Mouse (Mus musculus): ENCODE data around the gene Dntt. TPM values are rescaled to one million over a fixed set of nuclear protein-coding genes. Genes with fewer than 3 reads are reported as not detected.

Dntt gene
- polyA plus RNA-seq (2011; ENCODE audit: insufficient read depth, insufficient read length, low replicate concordance, missing spikeins), result 5.5 and 9.1 TPM in 2 replicates

GRCm38 (mm10) chr19:41029219-41029618 lies at the start of gene Dntt:
Dntt (plus strand) TSS chr19:41029275.
- 65% methylated on average over 6 of the region's 6 CpGs for WGBS
- Histone ChIP-seq H3K4me1 (ENCODE audit: control insufficient read depth, insufficient read depth, low read length) (no peaks in the 10 kb centered on the region), H3K27ac (ENCODE audit: control insufficient read depth, insufficient read depth, low read depth, low read length, poor library complexity) (no peak within 1 kb of the TSS), H3K4me3 (replicated peaks; ENCODE audit: control insufficient read depth, low read depth, low read length) (peak within 1 kb of the TSS; percentile 36)
- TF ChIP-seq POLR2A (IDR thresholded peaks at IDR 0.05; ENCODE audit: borderline replicate concordance, control insufficient read depth, low read depth, low read length) (no peak), CTCF (IDR thresholded peaks at IDR 0.05; ENCODE audit: control insufficient read depth, insufficient read depth, low read length) (no peak)

DNA sequence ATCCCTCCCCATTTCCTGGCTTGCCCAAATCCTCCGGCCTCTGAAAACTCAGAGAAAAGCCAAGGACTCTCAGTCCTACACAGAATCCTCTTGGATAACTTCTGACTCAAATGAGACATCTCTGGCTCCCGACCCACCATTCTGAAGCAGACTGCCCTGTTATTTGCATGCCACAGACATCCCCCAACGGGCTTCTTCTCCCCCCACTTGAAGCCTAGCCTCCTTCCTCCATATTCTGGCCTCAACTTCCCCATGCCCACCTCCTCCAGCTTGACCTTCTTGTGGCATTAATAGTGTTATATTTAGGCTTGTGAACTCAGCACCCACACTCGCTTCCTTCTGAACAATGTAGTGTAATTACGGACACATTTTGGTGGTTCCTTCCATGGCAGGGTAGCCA lies 48.4 kb upstream of the Dntt start:
- peaks cover 4% of the 10 kb centered on the region; the same call in 1 of the 2 replicates for H3K4me1 ChIP-seq (ENCODE audit: control insufficient read depth, insufficient read depth, low read length)
- WGBS, result 60% methylated on average over 5 of the region's 5 CpGs
- TF ChIP-seq POLR2A (IDR thresholded peaks at IDR 0.05; ENCODE audit: borderline replicate concordance, control insufficient read depth, low read depth, low read length), result no peak
- TF ChIP-seq CTCF (IDR thresholded peaks at IDR 0.05; ENCODE audit: control insufficient read depth, insufficient read depth, low read length), result no peak
- no peak overlapping the region for H3K27ac ChIP-seq (ENCODE audit: control insufficient read depth, insufficient read depth, low read depth, low read length, poor library complexity)
- H3K4me3 ChIP-seq (replicated peaks; ENCODE audit: control insufficient read depth, low read depth, low read length), result no peak overlapping the region

DNA sequence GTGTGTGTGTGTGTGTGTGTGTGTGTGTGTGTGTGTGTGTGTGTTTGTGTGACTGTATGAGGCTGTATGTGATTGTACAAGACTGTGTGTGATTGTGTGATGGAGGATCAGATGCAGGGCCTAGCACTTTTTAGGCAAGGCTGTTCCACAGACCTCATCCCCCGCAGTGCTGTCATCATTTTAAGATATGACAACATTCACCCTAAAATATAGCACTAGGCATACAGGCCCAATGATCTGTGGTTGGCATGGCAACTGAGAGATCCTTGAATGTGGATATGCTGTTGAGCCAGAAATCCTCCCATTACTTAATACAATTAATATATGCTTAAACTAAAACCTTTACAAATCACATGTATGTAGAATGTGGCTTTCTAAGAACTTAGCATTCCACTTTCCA lies 44.5 kb upstream of the Dntt start:
- Histone ChIP-seq H3K4me3 (replicated peaks; ENCODE audit: control insufficient read depth, low read depth, low read length) (no peak overlapping the region), H3K4me1 (ENCODE audit: control insufficient read depth, insufficient read depth, low read length) (no peaks in the 10 kb centered on the region), H3K27ac (ENCODE audit: control insufficient read depth, insufficient read depth, low read depth, low read length, poor library complexity) (no peak overlapping the region)
- TF ChIP-seq POLR2A (IDR thresholded peaks at IDR 0.05; ENCODE audit: borderline replicate concordance, control insufficient read depth, low read depth, low read length) (no peak), CTCF (IDR thresholded peaks at IDR 0.05; ENCODE audit: control insufficient read depth, insufficient read depth, low read length) (no peak)
- WGBS, result 86% methylated on average over 1 of the region's 1 CpGs

GRCm38 (mm10) chr19:40988856-40989255 lies 40.2 kb upstream of the Dntt start:
- TF ChIP-seq POLR2A (IDR thresholded peaks at IDR 0.05; ENCODE audit: borderline replicate concordance, control insufficient read depth, low read depth, low read length) (no peak), CTCF (IDR thresholded peaks at IDR 0.05; ENCODE audit: control insufficient read depth, insufficient read depth, low read length) (no peak)
- no peak overlapping the region for H3K27ac ChIP-seq (ENCODE audit: control insufficient read depth, insufficient read depth, low read depth, low read length, poor library complexity)
- H3K4me1 ChIP-seq (ENCODE audit: control insufficient read depth, insufficient read depth, low read length), result no peaks in the 10 kb centered on the region; the same call in 1 of the 2 replicates
- no peak overlapping the region for H3K4me3 ChIP-seq (replicated peaks; ENCODE audit: control insufficient read depth, low read depth, low read length)
- 81% methylated on average over 5 of the region's 5 CpGs for WGBS

- H3K4me1 ChIP-seq (ENCODE audit: control insufficient read depth, insufficient read depth, low read length), result peaks cover 1% of the 10 kb centered on the region; the same call in 1 of the 2 replicates
- no peak overlapping the region for H3K4me3 ChIP-seq (replicated peaks; ENCODE audit: control insufficient read depth, low read depth, low read length)
- no peak overlapping the region for H3K27ac ChIP-seq (ENCODE audit: control insufficient read depth, insufficient read depth, low read depth, low read length, poor library complexity)
- 73% methylated on average over 9 of the region's 9 CpGs for WGBS
- TF ChIP-seq CTCF (IDR thresholded peaks at IDR 0.05; ENCODE audit: control insufficient read depth, insufficient read depth, low read length), result no peak
- TF ChIP-seq POLR2A (IDR thresholded peaks at IDR 0.05; ENCODE audit: borderline replicate concordance, control insufficient read depth, low read depth, low read length), result no peak
These were observed 39.0 kb upstream of the Dntt start for GRCm38 (mm10) chr19:40989961-40990600.

GRCm38 (mm10) chr19:40990781-40991343 lies 38.2 kb upstream of the Dntt start:
- H3K27ac ChIP-seq (ENCODE audit: control insufficient read depth, insufficient read depth, low read depth, low read length, poor library complexity), result no peak overlapping the region
- peak overlapping the region; percentile 43 for H3K4me3 ChIP-seq (replicated peaks; ENCODE audit: control insufficient read depth, low read depth, low read length)
- H3K4me1 ChIP-seq (ENCODE audit: control insufficient read depth, insufficient read depth, low read length), result peaks cover 1% of the 10 kb centered on the region; the same call in 1 of the 2 replicates
- 71% methylated on average over 17 of the region's 17 CpGs for WGBS
- no peak for TF ChIP-seq CTCF (IDR thresholded peaks at IDR 0.05; ENCODE audit: control insufficient read depth, insufficient read depth, low read length)
- TF ChIP-seq POLR2A (IDR thresholded peaks at IDR 0.05; ENCODE audit: borderline replicate concordance, control insufficient read depth, low read depth, low read length), result no peak

DNA sequence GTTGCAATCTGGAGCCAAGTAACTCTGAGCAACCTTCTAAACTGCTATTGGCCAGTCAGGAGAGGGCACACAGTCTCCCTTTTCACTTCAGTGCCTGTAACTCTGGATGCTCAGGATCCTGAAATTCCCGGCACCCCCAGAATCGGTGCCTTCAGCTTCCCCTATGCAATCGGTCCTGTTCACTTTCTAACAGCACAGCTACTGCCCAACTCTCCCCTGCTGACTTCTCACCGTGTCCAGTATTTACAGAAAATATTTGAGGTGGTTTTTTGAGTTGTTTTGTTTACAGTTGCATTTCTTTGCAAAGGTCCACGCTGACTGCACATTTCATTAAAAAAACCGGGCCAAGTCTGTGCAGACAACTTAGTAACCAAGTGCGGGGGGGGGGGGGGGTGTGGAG lies 37.4 kb upstream of the Dntt start:
- H3K4me1 ChIP-seq (ENCODE audit: control insufficient read depth, insufficient read depth, low read length), result peaks cover 1% of the 10 kb centered on the region; the same call in 1 of the 2 replicates
- H3K4me3 ChIP-seq (replicated peaks; ENCODE audit: control insufficient read depth, low read depth, low read length), result peak overlapping the region; percentile 2
- no peak overlapping the region for H3K27ac ChIP-seq (ENCODE audit: control insufficient read depth, insufficient read depth, low read depth, low read length, poor library complexity)
- TF ChIP-seq POLR2A (IDR thresholded peaks at IDR 0.05; ENCODE audit: borderline replicate concordance, control insufficient read depth, low read depth, low read length) (no peak), CTCF (IDR thresholded peaks at IDR 0.05; ENCODE audit: control insufficient read depth, insufficient read depth, low read length) (no peak)
- 75% methylated on average over 7 of the region's 7 CpGs for WGBS

DNA sequence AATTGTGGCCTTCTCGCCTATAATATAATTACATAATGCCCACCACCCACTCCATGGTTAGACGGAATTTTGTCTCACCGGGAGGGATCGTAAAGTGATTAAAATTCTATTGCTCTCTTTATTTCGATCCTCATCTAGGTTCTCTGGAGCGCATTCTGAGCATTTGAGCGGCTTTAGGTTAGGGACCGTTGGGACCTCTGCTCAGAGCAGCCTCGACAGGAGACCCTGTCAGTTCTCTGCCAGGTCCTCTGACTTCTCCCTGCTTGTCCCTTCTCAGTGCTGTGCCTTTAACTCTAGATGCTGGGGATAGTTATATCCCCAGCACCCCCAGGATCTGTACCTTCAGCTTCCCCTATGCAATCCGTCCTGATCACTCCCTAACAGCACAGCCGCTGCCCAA lies 37.0 kb upstream of the Dntt start:
- Histone ChIP-seq H3K4me1 (ENCODE audit: control insufficient read depth, insufficient read depth, low read length) (peaks cover 1% of the 10 kb centered on the region; the same call in 1 of the 2 replicates), H3K27ac (ENCODE audit: control insufficient read depth, insufficient read depth, low read depth, low read length, poor library complexity) (no peak overlapping the region), H3K4me3 (replicated peaks; ENCODE audit: control insufficient read depth, low read depth, low read length) (peak overlapping the region; percentile 9)
- TF ChIP-seq POLR2A (IDR thresholded peaks at IDR 0.05; ENCODE audit: borderline replicate concordance, control insufficient read depth, low read depth, low read length) (no peak), CTCF (IDR thresholded peaks at IDR 0.05; ENCODE audit: control insufficient read depth, insufficient read depth, low read length) (no peak)
- WGBS, result 77% methylated on average over 11 of the region's 11 CpGs

Data from bone marrow, adult 2 months (tissue).